8 mouse cellular contexts compared by ENCODE assay signal in genomic region chr14:79106655-79107515, GRCm38 (mm10).
A peak's percentile ranks its signal among the peaks of the same experiment; 100 is the strongest.
DNase-seq lines count a peak whose midpoint lies in the region; ATAC-seq and TF ChIP-seq lines count a peak whose summit lies in the region.

No protein-coding gene starts in this region.

- ATAC-seq in intestine, embryonic 16.5 days, result peak; percentile 61
- ATAC-seq in midbrain, embryonic 12.5 days (ENCODE audit: low FRiP score, low read depth), result peak; percentile 41

- H3K4me2 ChIP-seq in intestine, embryonic 16.5 days (ENCODE audit: low read depth, low read length), result no peak overlapping the region
- peak overlapping the region; percentile 28 for H3K4me2 ChIP-seq in midbrain, embryonic 12.5 days (replicated peaks)

- intact Hi-C loops in gastrocnemius, postnatal 36 days (cut with DNase I), result loop anchor here (2.0 to 10.0 kb wide), 2 partner anchors 72 to 438 kb away; no protein-coding TSS in a partner anchor
- intact Hi-C loops in left cerebral cortex, postnatal 14 days (cut with DNase I), result loop anchor here (1.0 to 10.0 kb wide), 4 partner anchors 162 to 439 kb away; partner anchors contain the start of gene Dgkh

- H3K4me3 ChIP-seq in intestine, embryonic 16.5 days (ENCODE audit: low read length), result no peak overlapping the region
- no peak overlapping the region for H3K4me3 ChIP-seq in midbrain, embryonic 12.5 days
- no peak overlapping the region for H3K4me3 ChIP-seq in small intestine, adult 2 months (ENCODE audit: low read depth, low read length)

- peak; percentile 37 to 40 for DNase-seq in urinary bladder, adult 18-20 months (ENCODE audit: low spot score in 2 of 2)
- no peak for DNase-seq in urinary bladder, postnatal 10 days (ENCODE audit: low spot score)
- DNase-seq in embryo, embryonic 11.5 days (ENCODE audit: low read depth, low spot score), result peak; percentile 86
- DNase-seq in gastrocnemius, postnatal 36 days, result peak; percentile 50 to 60
- DNase-seq in left cerebral cortex, postnatal 14 days (ENCODE audit: low spot score in 2 of 2), result peak; percentile 83 to 89

- no peaks in the 10 kb centered on the region for H3K27me3 ChIP-seq in intestine, embryonic 16.5 days (replicated peaks; ENCODE audit: control insufficient read depth, insufficient read depth, low read length)
- no peaks in the 10 kb centered on the region for H3K27me3 ChIP-seq in midbrain, embryonic 12.5 days
- no peaks in the 10 kb centered on the region for H3K27me3 ChIP-seq in small intestine, adult 2 months (ENCODE audit: control insufficient read depth, insufficient read depth, low read length)

- H3K9ac ChIP-seq in intestine, embryonic 16.5 days (ENCODE audit: low read depth, low read length), result no peak overlapping the region
- H3K9ac ChIP-seq in midbrain, embryonic 12.5 days (replicated peaks), result no peak overlapping the region

- no peaks in the 10 kb centered on the region for H3K4me1 ChIP-seq in intestine, embryonic 16.5 days (ENCODE audit: control insufficient read depth, insufficient read depth, low read length)
- peaks cover 3% of the 10 kb centered on the region; the same call in 1 of the 2 replicates for H3K4me1 ChIP-seq in midbrain, embryonic 12.5 days
- no peaks in the 10 kb centered on the region for H3K4me1 ChIP-seq in small intestine, adult 2 months (ENCODE audit: control insufficient read depth, insufficient read depth, insufficient read length, low read length)

- TF ChIP-seq POLR2A in small intestine, adult 2 months (IDR thresholded peaks at IDR 0.05; ENCODE audit: low read depth, low read length), result no peak

- H3K27ac ChIP-seq in intestine, embryonic 16.5 days (ENCODE audit: low read length), result no peak overlapping the region
- no peak overlapping the region for H3K27ac ChIP-seq in midbrain, embryonic 12.5 days (replicated peaks)
- no peak overlapping the region for H3K27ac ChIP-seq in small intestine, adult 2 months (ENCODE audit: insufficient read depth, low read depth, low read length)

- H3K9me3 ChIP-seq in intestine, embryonic 16.5 days (ENCODE audit: control insufficient read depth, low read length), result no peaks in the 10 kb centered on the region
- H3K9me3 ChIP-seq in midbrain, embryonic 12.5 days, result no peaks in the 10 kb centered on the region

- no peaks in the 10 kb centered on the region for H3K36me3 ChIP-seq in intestine, embryonic 16.5 days (ENCODE audit: control insufficient read depth, insufficient read depth, low read length)
- no peaks in the 10 kb centered on the region for H3K36me3 ChIP-seq in midbrain, embryonic 12.5 days
- no peaks in the 10 kb centered on the region; the same call in 1 of the 2 replicates for H3K36me3 ChIP-seq in small intestine, adult 2 months (ENCODE audit: control insufficient read depth, insufficient read depth, low read length)

- peak; percentile 91; the same call in 1 of the 2 replicates for TF ChIP-seq CTCF in small intestine, adult 2 months (IDR thresholded peaks at IDR 0.05; ENCODE audit: extremely low read depth, insufficient read length, insufficient replicate concordance, low read depth, low read length)

- WGBS in intestine, embryonic 16.5 days, result 34% methylated on average over 14 of the region's 14 CpGs
- WGBS in midbrain, embryonic 12.5 days, result 33% methylated on average over 14 of the region's 14 CpGs
- 40% methylated on average over 14 of the region's 14 CpGs for WGBS in small intestine, adult 2 months
